In genomic region chr7:65870928-65871580, GRCm38 (mm10) we compare ENCODE assay signal across 9 mouse cellular contexts. TPM values are rescaled to one million over a fixed set of nuclear protein-coding genes. Genes with fewer than 3 reads are reported as not detected.
DNase-seq lines count a peak whose midpoint lies in the region; ATAC-seq lines count a peak whose summit lies in the region.
"Had no signal": no experiment of that assay in that cellular context is flagged by ENCODE, and none has a peak within 500 bp of the region (broad histone marks: within the 10 kb centered on the region; RNA-seq: fewer than 3 reads in every experiment).

No protein-coding gene starts in this region.

- intact Hi-C loops in heart, postnatal 25 days (cut with DNase I) = no loop called here

- ATAC-seq in forebrain, embryonic 14.5 days = peak; percentile 80; the same call in 1 of the 2 replicates

- 57% methylated on average over 10 of the region's 10 CpGs for WGBS in heart, embryonic 10.5 days
- WGBS in forebrain, embryonic 14.5 days = 6% methylated on average over 10 of the region's 10 CpGs

- DNase-seq in heart, embryonic 10.5 days (ENCODE audit: low spot score) = no peak
- DNase-seq in heart, postnatal 25 days (ENCODE audit: low spot score) = no peak
- DNase-seq in forebrain, embryonic 14.5 days (ENCODE audit: low spot score) = peak; percentile 57
- peak; percentile 31 to 32 for DNase-seq in left cerebral cortex, adult 18-20 months (ENCODE audit: low spot score in 2 of 2)
- peak; percentile 74 for DNase-seq in retina, embryonic 14.5 days (ENCODE audit: low spot score)
- DNase-seq in lung, postnatal 36 days = no peak
- DNase-seq in kidney, postnatal 14 days = no peak
- DNase-seq in adrenal gland, adult 2 months = no peak

- H3K36me3 ChIP-seq in heart, embryonic 10.5 days = no peaks in the 10 kb centered on the region
- no peaks in the 10 kb centered on the region for H3K36me3 ChIP-seq in forebrain, embryonic 14.5 days (ENCODE audit: control insufficient read depth, insufficient read depth, low read length)

- peaks cover 51% of the 10 kb centered on the region for H3K4me1 ChIP-seq in heart, embryonic 10.5 days
- peaks cover 8% of the 10 kb centered on the region for H3K4me1 ChIP-seq in forebrain, embryonic 14.5 days (ENCODE audit: control insufficient read depth, insufficient read depth, low read length)

- peak overlapping the region; percentile 37; the same call in 1 of the 2 replicates for H3K9ac ChIP-seq in forebrain, embryonic 14.5 days (ENCODE audit: low read length)

- no peaks in the 10 kb centered on the region for H3K9me3 ChIP-seq in heart, embryonic 10.5 days
- no peaks in the 10 kb centered on the region for H3K9me3 ChIP-seq in forebrain, embryonic 14.5 days (replicated peaks; ENCODE audit: control insufficient read depth, low read length)

- no peak overlapping the region for H3K4me2 ChIP-seq in forebrain, embryonic 14.5 days (ENCODE audit: low read length)
- H3K4me2 ChIP-seq: liver, embryonic 11.5 days had no signal

- peaks cover 56% of the 10 kb centered on the region for H3K27me3 ChIP-seq in heart, embryonic 10.5 days (ENCODE audit: insufficient read depth, poor library complexity, severe bottlenecking)
- H3K27me3 ChIP-seq in forebrain, embryonic 14.5 days (replicated peaks; ENCODE audit: control insufficient read depth, insufficient read depth, low read length) = no peaks in the 10 kb centered on the region

- peak overlapping the region; percentile 57 for H3K27ac ChIP-seq in heart, embryonic 10.5 days
- no peak overlapping the region for H3K27ac ChIP-seq in forebrain, embryonic 14.5 days (ENCODE audit: low read depth, low read length)

- no peak overlapping the region for H3K4me3 ChIP-seq in heart, embryonic 10.5 days
- no peak overlapping the region for H3K4me3 ChIP-seq in forebrain, embryonic 14.5 days (ENCODE audit: low read depth, low read length)

RNA-seq across cellular contexts. Expression of gene Pcsk6, which starts 9.5 kb away (rescaled TPM):
- polyA plus RNA-seq in heart, embryonic 10.5 days (2016; fragmentation: Nextera tagmentation; extraction: Ambion mirVana) = 3.5 and 5.1 TPM in 2 replicates
- 10 to 100 TPM; 45.7 to 56.1 TPM for total RNA-seq in heart, postnatal 25 days (2021)
- 0.96 and 1.4 TPM in 2 replicates for polyA plus RNA-seq in forebrain, embryonic 14.5 days (2014; fragmentation: Nextera tagmentation; extraction: Ambion mirVana)
- 10 to 100 TPM in 1 of 2 experiments, 1 to 10 TPM in 1; 8.3 to 11.7 TPM for total RNA-seq in left cerebral cortex, adult 18-20 months (2021)
- 10 to 100 TPM; 23.0 to 34.8 TPM for total RNA-seq in adrenal gland, adult 2 months (2021)
- 7.0 and 9.8 TPM in 2 replicates for polyA plus RNA-seq in adrenal gland, adult 2 months (2012; rRNA removed)

Comparison
In these comparisons a context has a peak if more than half of its experiments do, and no peak if none do; other contexts are left out.
1. DNase-seq: peak in forebrain, embryonic 14.5 days (single experiment), left cerebral cortex, adult 18-20 months (2 of 2) and retina, embryonic 14.5 days (single experiment); none in heart, embryonic 10.5 days (single experiment), heart, postnatal 25 days (single experiment), lung, postnatal 36 days (single experiment), kidney, postnatal 14 days (single experiment) and adrenal gland, adult 2 months (single experiment).